21 mouse cellular contexts compared by ENCODE assay signal in the genomic region with DNA sequence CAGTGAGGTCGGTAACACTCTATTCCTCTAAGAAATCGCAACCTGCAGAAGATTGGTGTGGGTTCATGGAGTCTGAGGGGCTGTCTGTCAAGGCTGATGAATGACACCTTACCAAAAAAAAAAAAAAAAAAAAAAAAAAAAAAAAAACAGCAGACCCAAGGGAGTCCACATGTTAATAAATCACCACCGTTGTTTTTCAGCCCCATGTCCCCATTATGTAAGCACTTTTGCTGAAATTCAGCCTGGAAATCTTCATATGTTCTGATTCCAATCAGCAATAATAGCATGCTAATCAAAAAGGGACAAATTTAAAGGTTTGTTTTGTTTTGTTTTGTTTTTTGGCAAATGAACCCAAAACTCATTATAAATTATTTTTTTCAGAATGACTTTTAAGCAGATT. TPM values are rescaled to one million over a fixed set of nuclear protein-coding genes. Genes with fewer than 3 reads are reported as not detected.
"Had no signal": no experiment of that assay in that cellular context is flagged by ENCODE, and none has a peak within 500 bp of the region (broad histone marks: within the 10 kb centered on the region; RNA-seq: fewer than 3 reads in every experiment).

No protein-coding gene starts in this region.

- ATAC-seq: liver, postnatal 0 days; lung, postnatal 0 days; midbrain, embryonic 16.5 days had no signal

- DNase-seq: liver, postnatal 0 days; lung, adult 2 months; lung, postnatal 14 days; lung, postnatal 36 days; midbrain, embryonic 14.5 days; right cerebral cortex, postnatal 14 days; thymus, adult 2 months; thymus, postnatal 25 days; thymus, postnatal 4 days had no signal

- H3K4me1 ChIP-seq: lung, embryonic 15.5 days; midbrain, embryonic 12.5 days; neural tube, embryonic 12.5 days; stomach, embryonic 15.5 days had no signal

- H3K9me3 ChIP-seq: lung, embryonic 15.5 days; stomach, embryonic 15.5 days had no signal

- H3K36me3 ChIP-seq: lung, embryonic 15.5 days; midbrain, embryonic 12.5 days; neural tube, embryonic 12.5 days; stomach, embryonic 15.5 days had no signal

- H3K9ac ChIP-seq: liver, postnatal 0 days; lung, embryonic 15.5 days; midbrain, embryonic 12.5 days; neural tube, embryonic 12.5 days; stomach, embryonic 15.5 days had no signal

- H3K27ac ChIP-seq: lung, embryonic 15.5 days; macrophage; midbrain, embryonic 12.5 days; neural tube, embryonic 12.5 days; stomach, embryonic 15.5 days; stomach, postnatal 0 days had no signal

- H3K4me2 ChIP-seq: lung, embryonic 15.5 days; midbrain, embryonic 12.5 days; neural tube, embryonic 12.5 days; stomach, embryonic 15.5 days had no signal

- H3K27me3 ChIP-seq: lung, embryonic 15.5 days; midbrain, embryonic 12.5 days; neural tube, embryonic 12.5 days; stomach, embryonic 15.5 days had no signal

- H3K4me3 ChIP-seq: lung, embryonic 15.5 days; megakaryocyte, embryonic 14.5 days; midbrain, embryonic 12.5 days; neural tube, embryonic 12.5 days; stomach, embryonic 15.5 days had no signal

RNA-seq across cellular contexts. Expression of a gene that starts 53.9 kb away (rescaled TPM):
- total RNA-seq: megakaryocyte progenitor cell, adult 5-6 weeks; monocyte, adult 5-6 weeks had no signal
- polyA plus RNA-seq: lung, adult 2 months; lung, embryonic 15.5 days; lung, postnatal 0 days; macrophage; urinary bladder, adult 2 months had no signal
